Mouse (Mus musculus) frontal cortex, postnatal 14 days (tissue): ENCODE measurements at regions not wholly inside any gene's neighbourhood (a gene's known extent, or its start where the extent isn't known, plus 50 kb on each side); places are given as distances from the start of the nearest gene placed in this dataset.

Experiments
- DNase-seq, 2 experiments: peaks; one replicate each; pipeline ENCODE4 v3.0.0; 2022; ENCODE audit warnings: low spot score in 2 of 2

DNA sequence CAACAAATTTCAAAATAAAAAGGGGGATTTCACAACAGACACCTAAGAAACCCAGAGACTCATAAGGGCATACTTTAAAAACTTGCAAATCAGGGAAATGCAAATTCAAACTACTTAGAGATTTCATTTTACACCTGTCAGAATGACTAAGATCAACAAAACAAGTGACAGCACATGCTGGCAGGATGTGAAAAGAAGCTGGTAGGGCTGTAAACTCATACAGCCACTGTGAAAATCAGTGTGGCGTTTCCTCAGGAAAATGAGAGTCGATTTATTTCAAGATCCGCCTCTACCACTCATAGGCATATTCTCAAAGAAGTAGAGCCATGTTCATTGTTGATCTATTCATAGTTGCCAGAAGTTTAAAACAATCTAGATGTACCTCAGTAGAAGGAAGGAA lies 133.6 kb upstream of the Veph1 start:
- no peak for DNase-seq

DNA sequence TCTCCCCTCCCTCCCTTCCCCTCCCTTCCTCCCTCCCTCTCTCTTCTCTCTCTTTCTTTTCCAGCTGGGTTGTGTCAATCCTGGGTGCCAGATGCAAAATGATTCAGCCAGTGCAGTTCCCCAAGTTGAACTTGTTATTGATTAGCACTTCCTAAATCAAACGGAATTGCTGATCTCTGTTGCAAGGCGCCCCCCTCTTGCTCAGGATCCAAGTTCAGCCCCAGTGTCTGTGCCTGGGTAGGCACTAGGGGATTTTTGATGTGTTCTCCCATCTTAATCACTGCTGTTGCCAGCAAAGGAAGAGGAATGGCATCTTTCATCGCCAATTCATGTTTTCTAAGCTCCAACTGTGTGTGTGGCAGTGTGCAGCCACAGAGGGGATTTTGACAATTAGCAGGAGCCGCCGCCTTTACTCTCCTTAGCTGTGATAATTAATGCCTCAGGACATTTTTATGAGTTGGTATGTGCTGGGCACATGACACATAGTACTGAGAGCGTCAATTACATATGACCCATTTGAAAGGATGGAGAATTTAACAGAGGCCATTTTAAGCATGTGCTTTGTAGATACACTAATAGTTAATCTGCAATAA lies 125.9 kb upstream of the Veph1 start:
- no peak for DNase-seq

DNA sequence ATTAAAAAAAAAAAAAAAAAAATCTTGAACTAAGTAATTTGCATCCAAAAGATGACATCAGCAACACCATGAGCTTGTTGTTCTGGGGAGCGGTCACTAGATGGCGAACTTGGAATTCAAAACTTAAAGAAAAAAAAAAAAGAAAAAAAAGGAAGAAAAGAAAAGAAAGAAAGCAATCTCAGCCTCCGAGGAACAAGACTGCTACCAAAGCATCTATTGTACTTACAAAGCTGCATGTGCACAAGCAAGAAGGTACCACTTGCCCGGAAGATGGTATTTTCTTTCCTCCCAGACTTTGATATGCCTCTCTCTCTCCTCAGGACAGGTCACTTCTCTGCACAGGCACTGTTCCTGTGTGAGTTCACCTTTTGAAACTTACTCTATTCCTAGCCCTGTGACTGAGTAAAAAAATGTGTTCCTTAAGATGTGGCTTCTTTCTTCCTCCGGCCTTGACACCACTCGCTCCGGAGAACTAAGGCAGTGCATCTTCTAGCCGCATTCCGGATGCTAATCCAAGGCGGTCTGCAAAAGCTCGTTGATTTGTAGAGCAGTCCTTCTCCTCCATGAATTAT lies 114.2 kb upstream of the Veph1 start:
- peak in 1 of 2 experiments; percentile 38 for DNase-seq

DNA sequence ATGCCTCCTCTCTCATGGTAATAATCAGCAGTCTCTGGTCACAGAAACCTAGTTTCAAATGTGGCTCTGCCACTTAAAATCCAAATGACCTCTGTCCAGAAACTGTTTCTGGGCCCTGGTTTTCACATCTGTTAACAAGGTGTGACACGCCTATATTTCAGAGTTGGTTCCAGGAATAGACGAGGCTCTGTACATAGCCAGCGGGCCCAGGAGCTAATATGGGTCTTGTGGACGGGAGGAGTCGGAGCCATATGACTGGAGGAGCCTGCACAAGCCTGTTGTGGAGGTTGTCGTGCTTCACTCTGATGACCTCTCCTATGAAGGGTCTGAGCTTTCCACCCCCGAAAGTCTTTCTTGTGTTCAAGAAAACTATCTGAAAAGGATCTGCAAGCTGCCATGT lies 112.2 kb upstream of the Veph1 start:
- DNase-seq = no peak

DNA sequence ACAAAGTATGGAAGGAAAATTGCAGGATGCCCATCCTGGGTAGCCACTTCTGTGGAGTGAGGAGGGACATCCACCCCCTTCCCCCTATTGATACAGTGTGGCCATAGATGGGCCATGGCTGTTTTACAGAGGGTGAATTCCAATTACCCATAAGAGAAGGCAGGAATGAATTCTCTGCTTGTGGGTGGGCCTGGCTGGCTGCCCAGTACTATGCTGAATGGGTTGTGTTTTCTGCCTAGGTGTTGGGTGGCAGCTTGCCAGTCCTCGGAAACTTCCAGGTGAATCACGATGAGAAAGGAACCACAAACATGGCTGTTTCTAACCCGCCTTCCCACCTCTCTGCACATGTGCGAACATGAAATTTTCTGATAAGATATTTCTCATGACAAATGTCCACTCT lies 109.0 kb upstream of the Veph1 start:
- no peak for DNase-seq

DNA sequence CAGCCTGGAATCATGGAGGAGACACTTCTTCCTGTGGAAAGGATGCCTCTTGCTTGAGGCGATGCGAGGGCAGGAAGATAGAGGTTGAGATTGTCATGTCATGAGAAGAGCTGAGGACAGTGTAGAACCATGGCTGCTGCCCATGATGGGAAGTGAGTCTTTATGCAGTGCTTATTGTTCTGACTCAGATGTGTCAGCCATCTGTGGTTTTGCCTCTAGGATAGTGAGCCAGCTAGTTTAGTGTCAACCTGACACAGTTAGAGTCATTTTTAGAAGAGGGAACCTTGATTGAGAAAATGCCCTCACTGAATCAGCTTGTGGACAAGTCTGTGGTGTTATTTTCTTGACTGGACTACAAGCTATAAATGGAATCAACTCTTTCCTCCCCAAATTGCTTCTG lies 107.1 kb upstream of the Veph1 start:
- no peak for DNase-seq

DNA sequence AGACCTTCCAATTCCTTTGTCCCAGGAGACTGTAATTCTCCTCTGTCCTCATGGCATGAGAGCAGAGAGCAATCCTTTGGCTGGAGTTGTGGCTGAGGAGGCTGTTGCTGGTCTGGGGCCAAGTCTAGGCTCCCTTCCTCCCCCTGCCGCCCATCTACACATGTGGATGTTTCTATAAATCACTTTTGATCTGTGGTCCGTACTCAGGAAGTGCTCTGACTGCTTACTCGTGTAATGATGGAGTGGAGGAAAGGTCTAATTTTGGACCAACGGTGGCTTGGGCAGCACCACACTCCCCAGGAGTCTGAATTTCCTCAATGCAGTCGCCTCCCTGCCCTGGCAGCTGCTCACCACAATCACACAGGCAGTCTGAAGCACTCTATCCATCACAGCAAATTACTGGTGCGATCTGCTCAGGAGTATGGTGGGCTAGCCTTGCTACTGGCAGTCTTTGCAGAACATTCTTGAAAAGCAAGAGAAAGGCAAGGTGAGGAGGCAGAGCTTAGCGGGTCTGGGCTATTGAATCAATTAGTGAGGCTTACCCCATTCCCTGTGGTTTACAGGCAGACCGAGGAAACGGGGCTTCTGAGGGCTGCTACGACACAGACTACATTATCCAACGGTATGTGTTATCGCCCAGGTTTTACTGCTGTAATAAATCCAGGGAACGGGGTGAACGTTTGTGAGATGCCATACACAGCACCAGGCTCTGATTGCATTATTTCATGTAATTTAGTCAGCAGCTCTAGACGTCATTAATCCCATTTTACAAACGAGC lies 104.3 kb upstream of the Veph1 start:
- no peak for DNase-seq

DNA sequence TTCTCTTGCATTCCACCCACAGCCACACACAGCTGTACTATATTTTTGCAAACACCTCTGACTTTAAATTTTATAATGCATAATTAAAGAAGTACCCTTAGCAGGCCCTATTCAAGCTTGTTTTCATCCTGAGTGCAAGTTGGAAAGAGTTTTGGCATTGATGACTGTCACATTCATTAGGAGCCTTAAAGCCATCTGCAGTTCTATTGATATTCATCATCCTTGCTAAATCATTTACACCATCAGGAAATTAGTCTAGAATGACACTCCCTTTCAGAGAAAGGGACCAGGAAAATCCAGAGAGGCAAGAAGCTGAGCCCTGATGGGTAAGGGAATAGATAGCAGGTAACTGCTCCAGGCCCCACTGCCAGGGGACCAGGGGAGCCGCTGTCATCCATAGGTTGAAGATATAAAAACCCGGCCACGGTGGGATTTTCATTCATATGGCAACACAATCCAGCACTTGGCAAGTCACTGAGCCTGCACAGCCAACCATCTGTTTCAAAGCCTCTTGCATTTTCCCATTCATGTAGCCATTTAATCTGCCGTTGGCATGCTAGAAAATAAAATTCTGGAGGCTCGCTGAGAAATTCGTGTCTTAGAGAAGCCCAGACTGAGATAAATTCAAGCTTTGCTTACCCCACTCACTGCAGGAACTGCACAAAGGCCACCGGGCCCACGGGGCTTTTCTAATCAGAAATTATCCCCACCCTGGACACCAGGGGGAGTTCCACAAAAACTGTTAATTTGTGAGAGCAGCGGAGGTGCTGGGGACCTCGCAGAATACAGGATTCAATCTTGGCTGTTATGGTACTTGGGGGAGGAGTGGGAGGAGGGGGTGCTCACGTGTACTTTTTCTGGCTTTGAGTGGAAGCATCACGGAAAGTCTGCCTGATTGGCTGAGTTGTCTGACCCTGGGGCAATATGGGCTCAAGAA lies 101.8 kb upstream of the Veph1 start:
- DNase-seq = peak; percentile 16 to 23

DNA sequence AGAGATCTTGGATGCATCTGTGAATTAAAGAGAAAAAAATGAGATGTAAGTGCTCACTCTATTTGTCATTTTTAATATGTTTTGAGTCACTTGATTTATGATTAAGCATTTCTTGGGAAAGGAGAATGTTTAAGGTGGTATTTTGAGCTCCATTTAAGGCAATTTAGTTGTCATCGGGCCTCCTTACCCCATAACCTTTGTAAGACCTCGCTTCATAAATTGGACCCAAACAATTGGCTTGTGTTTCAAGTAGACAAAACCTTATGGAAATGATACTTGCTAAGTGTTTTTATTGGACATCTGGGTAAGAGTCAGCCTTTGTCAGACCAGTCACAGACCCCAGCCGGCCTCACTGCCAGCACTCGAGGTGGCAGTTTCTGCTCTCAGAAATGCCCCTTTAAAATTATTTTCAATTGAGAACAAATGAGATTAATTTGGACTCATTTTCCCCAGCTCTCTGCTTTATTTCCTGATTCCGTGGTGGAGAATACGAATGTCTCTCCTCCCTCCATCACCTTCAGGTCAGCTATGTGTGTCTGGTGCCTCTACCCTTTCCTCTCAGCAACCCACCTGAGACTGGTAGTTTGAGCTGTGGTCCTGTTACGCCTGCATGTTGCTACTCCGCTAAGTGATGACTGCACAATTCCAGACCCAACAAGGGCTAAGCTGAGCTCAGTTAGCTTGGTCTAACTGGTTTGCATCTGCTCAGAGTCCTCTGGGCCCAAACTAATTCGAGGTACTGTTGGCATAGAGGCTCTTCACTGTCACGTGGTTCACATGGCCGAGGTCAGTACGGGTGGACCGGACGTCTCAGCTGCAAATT lies 78.7 kb upstream of the Veph1 start:
- DNase-seq = no peak

DNA sequence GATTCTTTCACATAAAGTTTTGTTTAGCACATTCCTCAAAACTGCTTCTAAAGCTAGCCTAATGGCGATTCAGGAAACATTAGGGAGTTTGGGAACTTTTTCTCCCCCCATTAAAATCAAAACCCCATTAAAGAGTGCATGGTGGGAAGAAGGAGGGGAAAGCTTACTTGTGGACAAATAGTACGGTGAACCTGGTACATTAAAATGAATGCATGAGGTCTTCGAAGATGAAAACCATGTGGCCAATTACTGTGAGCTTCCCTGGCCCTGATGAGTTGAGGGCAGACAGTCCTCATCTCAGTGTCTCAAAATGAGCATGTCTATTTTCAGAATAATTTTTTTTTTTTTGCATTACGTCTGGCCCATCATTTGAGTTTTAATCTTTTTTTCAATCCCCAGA lies 78.0 kb upstream of the Veph1 start:
- DNase-seq = no peak

DNA sequence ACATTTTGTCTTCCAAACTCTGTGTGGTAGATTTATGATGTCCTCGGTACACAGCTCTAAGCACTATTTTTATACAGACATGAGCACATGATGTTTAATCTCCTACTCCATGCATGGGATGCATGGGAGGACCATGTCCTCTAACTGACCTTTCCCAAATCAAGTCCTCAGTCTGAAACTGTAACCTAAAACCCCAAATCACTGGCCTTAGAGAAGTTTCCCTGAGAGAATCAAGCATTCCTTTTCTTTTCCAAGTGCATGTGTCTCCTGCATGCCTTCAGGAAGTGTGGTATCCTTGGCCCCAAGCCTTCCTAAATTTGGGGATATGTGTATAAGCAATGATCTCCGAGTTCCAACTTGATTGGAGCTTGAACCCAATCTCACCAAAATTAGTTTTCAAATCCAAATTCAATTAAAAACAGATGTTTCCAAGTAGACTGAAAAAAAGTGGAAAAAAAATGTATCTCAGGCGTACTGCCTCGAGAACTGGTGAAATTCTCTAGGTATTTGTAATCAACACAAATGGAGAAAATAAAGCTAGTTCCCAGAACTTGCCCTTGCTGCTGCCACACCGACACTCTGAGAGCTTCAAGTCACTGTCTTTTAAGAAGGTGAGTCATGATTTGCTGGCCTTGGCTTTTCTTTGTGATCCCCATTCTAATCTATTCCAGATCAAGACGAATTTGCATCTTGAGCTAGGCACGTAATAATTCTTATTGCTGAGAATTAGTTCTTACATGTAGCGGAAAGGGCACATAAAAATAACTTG lies 77.4 kb upstream of the Veph1 start:
- DNase-seq = no peak
